Mouse (Mus musculus): ENCODE data around the gene Ina. TPM values are rescaled to one million over a fixed set of nuclear protein-coding genes. Genes with fewer than 3 reads are reported as not detected.

The Ina gene
- polyA plus RNA-seq, 1 experiment: 0.30 TPM

GRCm38 (mm10) chr19:47046343-47046742 lies 31.8 kb downstream of the Ina start:
- no peak for DNase-seq
- TF ChIP-seq POLR2A (IDR thresholded peaks at IDR 0.05; ENCODE audit: control insufficient read depth, extremely low read depth, insufficient read depth, low read length, poor library complexity) (no peak), CTCF (IDR thresholded peaks at IDR 0.05; ENCODE audit: borderline replicate concordance, control insufficient read depth, extremely low read depth, insufficient read depth, low read length, poor library complexity) (no peak)

GRCm38 (mm10) chr19:47047236-47047833 lies 32.8 kb downstream of the Ina start:
- TF ChIP-seq POLR2A (IDR thresholded peaks at IDR 0.05; ENCODE audit: control insufficient read depth, extremely low read depth, insufficient read depth, low read length, poor library complexity) (no peak), CTCF (IDR thresholded peaks at IDR 0.05; ENCODE audit: borderline replicate concordance, control insufficient read depth, extremely low read depth, insufficient read depth, low read length, poor library complexity) (no peak)
- Histone ChIP-seq H3K27ac (ENCODE audit: control insufficient read depth, insufficient read depth, low read length) (no peak overlapping the region), H3K4me3 (ENCODE audit: control insufficient read depth, insufficient read depth, low read length) (no peak overlapping the region), H3K36me3 (ENCODE audit: control insufficient read depth, insufficient read depth, low read length) (peaks cover 3% of the 10 kb centered on the region; the same call in 1 of the 2 replicates), H3K27me3 (ENCODE audit: control insufficient read depth, insufficient read depth, low read length) (no peaks in the 10 kb centered on the region), H3K4me1 (replicated peaks; ENCODE audit: control insufficient read depth, insufficient read depth, low read length) (peaks cover 6% of the 10 kb centered on the region)
- no peak for DNase-seq
- 94% methylated on average over 13 of the region's 13 CpGs for WGBS

More at GRCm38 (mm10) chr19:47046343-47046742, 31.8 kb downstream of the Ina start:
- H3K36me3 ChIP-seq (ENCODE audit: control insufficient read depth, insufficient read depth, low read length): peaks cover 5% of the 10 kb centered on the region; the same call in 1 of the 2 replicates
- H3K27ac ChIP-seq (ENCODE audit: control insufficient read depth, insufficient read depth, low read length): no peak overlapping the region
- no peak overlapping the region for H3K4me3 ChIP-seq (ENCODE audit: control insufficient read depth, insufficient read depth, low read length)
- H3K4me1 ChIP-seq (replicated peaks; ENCODE audit: control insufficient read depth, insufficient read depth, low read length): peaks cover 6% of the 10 kb centered on the region
- no peaks in the 10 kb centered on the region for H3K27me3 ChIP-seq (ENCODE audit: control insufficient read depth, insufficient read depth, low read length)
- 96% methylated on average over 1 of the region's 1 CpGs for WGBS

- no peak overlapping the region for H3K27ac ChIP-seq (ENCODE audit: control insufficient read depth, insufficient read depth, low read length)
- H3K4me3 ChIP-seq (ENCODE audit: control insufficient read depth, insufficient read depth, low read length): no peak overlapping the region
- peaks cover 3% of the 10 kb centered on the region; the same call in 1 of the 2 replicates for H3K36me3 ChIP-seq (ENCODE audit: control insufficient read depth, insufficient read depth, low read length)
- no peaks in the 10 kb centered on the region for H3K27me3 ChIP-seq (ENCODE audit: control insufficient read depth, insufficient read depth, low read length)
- no peak for DNase-seq
- TF ChIP-seq POLR2A (IDR thresholded peaks at IDR 0.05; ENCODE audit: control insufficient read depth, extremely low read depth, insufficient read depth, low read length, poor library complexity) (no peak), CTCF (IDR thresholded peaks at IDR 0.05; ENCODE audit: borderline replicate concordance, control insufficient read depth, extremely low read depth, insufficient read depth, low read length, poor library complexity) (no peak)
- 83% methylated on average over 4 of the region's 4 CpGs for WGBS
- H3K4me1 ChIP-seq (replicated peaks; ENCODE audit: control insufficient read depth, insufficient read depth, low read length): peaks cover 6% of the 10 kb centered on the region
Measured at GRCm38 (mm10) chr19:47049061-47049460, 34.6 kb downstream of the Ina start.

GRCm38 (mm10) chr19:47049840-47050239 lies 35.3 kb downstream of the Ina start:
- WGBS: 6% methylated on average over 7 of the region's 7 CpGs
- TF ChIP-seq CTCF (IDR thresholded peaks at IDR 0.05; ENCODE audit: borderline replicate concordance, control insufficient read depth, extremely low read depth, insufficient read depth, low read length, poor library complexity) (no peak), POLR2A (IDR thresholded peaks at IDR 0.05; ENCODE audit: control insufficient read depth, extremely low read depth, insufficient read depth, low read length, poor library complexity) (no peak)
- H3K27ac ChIP-seq (ENCODE audit: control insufficient read depth, insufficient read depth, low read length): no peak overlapping the region
- peak overlapping the region; percentile 83 for H3K4me3 ChIP-seq (ENCODE audit: control insufficient read depth, insufficient read depth, low read length)
- DNase-seq: no peak
- no peaks in the 10 kb centered on the region for H3K27me3 ChIP-seq (ENCODE audit: control insufficient read depth, insufficient read depth, low read length)
- peaks cover 6% of the 10 kb centered on the region for H3K4me1 ChIP-seq (replicated peaks; ENCODE audit: control insufficient read depth, insufficient read depth, low read length)
- peaks cover 3% of the 10 kb centered on the region; the same call in 1 of the 2 replicates for H3K36me3 ChIP-seq (ENCODE audit: control insufficient read depth, insufficient read depth, low read length)

- Histone ChIP-seq H3K36me3 (ENCODE audit: control insufficient read depth, insufficient read depth, low read length) (peaks cover 1% of the 10 kb centered on the region; the same call in 1 of the 2 replicates), H3K27ac (ENCODE audit: control insufficient read depth, insufficient read depth, low read length) (peak within 1 kb of the TSS; percentile 48), H3K4me1 (replicated peaks; ENCODE audit: control insufficient read depth, insufficient read depth, low read length) (peaks cover 6% of the 10 kb centered on the region), H3K27me3 (ENCODE audit: control insufficient read depth, insufficient read depth, low read length) (no peaks in the 10 kb centered on the region), H3K4me3 (ENCODE audit: control insufficient read depth, insufficient read depth, low read length) (peak within 1 kb of the TSS; percentile 83)
- TF ChIP-seq CTCF (IDR thresholded peaks at IDR 0.05; ENCODE audit: borderline replicate concordance, control insufficient read depth, extremely low read depth, insufficient read depth, low read length, poor library complexity) (0 out of 2 replicates have a peak, but pooled peaks have one; percentile 55), POLR2A (IDR thresholded peaks at IDR 0.05; ENCODE audit: control insufficient read depth, extremely low read depth, insufficient read depth, low read length, poor library complexity) (peak; percentile 32; the same call in 1 of the 2 replicates)
- peak; percentile 88 for DNase-seq
- WGBS: under 1% methylated on average over 75 of the region's 75 CpGs
Measured at GRCm38 (mm10) chr19:47050271-47051032, 36.0 kb downstream of the Ina start, which contains the start of gene Pcgf6. TSS of gene Pcgf6 (minus strand) at chr19:47050906.

GRCm38 (mm10) chr19:47052927-47053326 lies 38.4 kb downstream of the Ina start:
- Histone ChIP-seq H3K27ac (ENCODE audit: control insufficient read depth, insufficient read depth, low read length) (no peak overlapping the region), H3K4me3 (ENCODE audit: control insufficient read depth, insufficient read depth, low read length) (no peak overlapping the region), H3K27me3 (ENCODE audit: control insufficient read depth, insufficient read depth, low read length) (no peaks in the 10 kb centered on the region), H3K4me1 (replicated peaks; ENCODE audit: control insufficient read depth, insufficient read depth, low read length) (peaks cover 6% of the 10 kb centered on the region), H3K36me3 (ENCODE audit: control insufficient read depth, insufficient read depth, low read length) (no peaks in the 10 kb centered on the region)
- DNase-seq: no peak
- WGBS: 78% methylated on average over 4 of the region's 4 CpGs
- TF ChIP-seq CTCF (IDR thresholded peaks at IDR 0.05; ENCODE audit: borderline replicate concordance, control insufficient read depth, extremely low read depth, insufficient read depth, low read length, poor library complexity) (no peak), POLR2A (IDR thresholded peaks at IDR 0.05; ENCODE audit: control insufficient read depth, extremely low read depth, insufficient read depth, low read length, poor library complexity) (no peak)
